Mouse (Mus musculus): ENCODE results near the gene Cst8. TPM values are rescaled to one million over a fixed set of nuclear protein-coding genes. Genes with fewer than 3 reads are reported as not detected.
"Not testable (repeated sequence)": the region's sequence is repeated elsewhere in the genome, so short reads cannot be mapped to it uniquely, and the experiment has no call there.

The Cst8 gene
- not detected for polyA plus RNA-seq (2017; shearing (Covaris generic))

- ATAC-seq: no peak
These were observed at the start of gene Cst8 for GRCm38 (mm10) chr2:148798485-148798884. Gene Cst8, plus strand, starts transcription at chr2:148798785.

GRCm38 (mm10) chr2:148750058-148750457 is 48.5 kb upstream of the Cst8 start, which contains the start of gene Cstl1:
Gene Cstl1, plus strand, starts transcription at chr2:148750358.
- ATAC-seq: no peak

- peak; percentile 91 for ATAC-seq
These were observed 46.4 kb upstream of the Cst8 start for GRCm38 (mm10) chr2:148751893-148752813.

DNA sequence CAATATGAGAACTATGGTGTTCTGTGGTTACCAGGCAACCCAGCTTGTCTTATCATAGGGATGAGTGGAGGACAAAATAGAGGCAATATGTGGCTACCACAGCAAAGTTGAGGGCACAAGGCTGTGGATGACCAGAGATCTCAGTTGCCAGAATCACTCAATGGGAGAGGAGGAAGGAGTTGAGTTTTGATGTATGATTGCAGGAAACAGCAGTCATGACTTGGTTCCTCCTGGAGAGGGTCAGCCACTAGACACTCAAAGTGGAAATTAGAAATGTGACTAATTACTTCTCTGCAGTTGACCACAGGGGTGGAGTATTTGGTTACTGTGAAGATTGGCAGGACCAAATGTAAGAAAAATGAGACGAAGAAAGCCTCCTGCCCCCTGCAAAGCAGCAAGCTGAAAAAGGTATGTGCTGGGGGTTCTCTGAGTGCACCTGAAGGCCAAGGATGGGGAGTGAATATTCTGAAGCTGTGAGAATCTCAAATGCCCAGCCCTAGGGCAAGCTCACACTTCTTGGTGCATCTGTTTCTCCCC is 44.2 kb upstream of the Cst8 start:
- ATAC-seq: no peak

DNA sequence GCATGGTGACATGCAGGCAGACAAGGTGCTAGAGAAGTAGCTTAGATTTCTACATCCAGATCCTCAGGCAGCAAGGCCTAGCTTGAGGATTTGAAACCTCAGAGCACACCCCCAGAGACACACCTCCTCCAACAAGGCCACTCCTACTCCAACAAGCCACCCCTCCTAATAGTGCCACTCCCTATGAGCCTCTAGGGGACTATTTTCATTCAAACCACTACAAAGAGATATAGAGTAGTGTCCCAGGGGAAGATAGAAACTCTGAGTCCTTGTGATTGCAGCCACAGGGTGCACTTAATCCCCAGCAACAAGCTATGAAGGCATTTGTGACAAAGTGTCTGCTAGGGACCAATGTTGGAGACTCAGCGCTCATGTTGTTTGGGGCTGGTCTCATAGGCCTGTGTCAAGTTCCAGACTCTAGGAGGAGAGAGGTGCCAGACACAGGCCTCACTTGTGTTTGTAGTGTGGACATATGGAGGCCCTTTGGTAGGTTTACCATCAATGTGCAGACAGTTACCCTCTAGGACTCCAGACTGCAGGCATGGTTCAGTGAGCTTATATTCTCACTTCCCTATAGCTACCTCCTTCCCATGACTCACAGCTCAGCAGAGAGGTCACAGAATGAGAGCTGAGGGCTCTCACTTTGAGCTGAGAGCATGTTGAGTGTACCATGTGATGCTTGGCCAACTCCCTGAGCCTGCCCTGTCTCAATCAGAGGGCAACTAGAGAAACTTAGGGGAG is 34.8 kb upstream of the Cst8 start:
- no peak for ATAC-seq

DNA sequence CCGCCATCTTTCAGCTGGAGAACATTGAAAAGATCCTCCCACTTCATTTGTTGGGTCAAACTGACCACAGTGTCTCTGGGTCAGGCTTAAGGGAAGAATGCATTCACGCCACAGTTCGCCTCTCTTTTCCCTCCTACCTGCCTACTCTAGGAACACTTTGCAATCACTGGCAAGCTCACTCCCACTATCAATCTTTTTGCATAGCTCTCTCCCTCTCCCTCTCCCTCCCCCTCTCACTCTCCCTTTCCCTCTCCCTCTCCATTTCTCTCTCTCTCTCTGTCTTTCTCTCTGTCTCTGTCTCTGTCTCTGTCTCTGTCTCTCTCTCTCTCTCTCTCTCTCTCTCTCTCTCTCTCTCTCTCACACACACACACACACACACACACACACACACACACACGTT is 27.2 kb upstream of the Cst8 start, which contains the start of gene Cst11:
Gene Cst11 (minus strand): TSS at position 101 of the 400 bp plus-strand sequence.
- ATAC-seq: not testable (repeated sequence)

GRCm38 (mm10) chr2:148781709-148782108 is 16.9 kb upstream of the Cst8 start, which contains the start of gene 8030411F24Rik:
Gene 8030411F24Rik, plus strand, starts transcription at chr2:148782009.
- no peak for ATAC-seq

DNA sequence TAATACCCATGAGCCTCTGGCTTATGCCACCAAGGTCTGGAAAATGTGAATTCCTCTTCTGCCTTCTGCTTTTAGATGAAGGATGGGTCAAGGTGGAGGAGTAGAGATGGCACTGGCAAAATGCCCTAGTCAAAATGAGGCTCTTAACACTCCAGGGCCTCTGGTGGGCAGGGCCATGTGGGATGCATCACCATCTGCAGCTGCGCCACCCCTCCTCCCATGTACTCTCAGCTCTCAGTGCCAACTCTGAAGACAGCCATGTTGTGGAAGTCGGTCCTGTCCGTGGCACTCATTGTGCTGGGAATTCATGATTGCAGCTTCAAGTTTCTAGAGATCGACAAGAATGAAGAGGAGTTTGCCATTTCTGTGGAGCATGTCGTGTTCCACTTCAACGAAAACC is 9.4 kb upstream of the Cst8 start, which contains the start of gene Cst12:
Gene Cst12 (plus strand): TSS at position 220 of the 400 bp plus-strand sequence.
- ATAC-seq: no peak

- no peak for ATAC-seq
These were observed 2.9 kb downstream of the Cst8 start for GRCm38 (mm10) chr2:148801491-148801921.

GRCm38 (mm10) chr2:148806696-148807095 is 8.1 kb downstream of the Cst8 start:
- no peak for ATAC-seq

DNA sequence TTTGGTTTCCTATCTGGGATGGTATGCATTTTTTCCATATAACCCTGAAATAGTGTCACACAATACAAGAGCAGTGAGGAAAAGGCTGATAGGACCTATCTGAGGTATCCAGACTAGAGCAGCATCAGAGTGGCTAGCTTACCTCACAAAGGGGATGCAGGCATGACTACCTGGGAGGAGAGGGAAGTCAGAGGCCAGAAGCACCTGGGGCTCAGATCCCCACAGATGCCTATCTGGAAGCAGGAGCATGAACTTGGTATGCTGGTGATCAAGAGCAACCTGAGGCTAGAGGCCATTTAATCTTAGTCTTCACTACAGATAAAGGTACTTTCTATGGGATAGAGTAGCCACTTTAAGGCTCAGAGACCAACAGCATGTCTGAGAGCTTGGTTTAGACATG is 21.3 kb downstream of the Cst8 start, which contains the start of gene Cst13:
Gene Cst13 (plus strand): TSS at position 173 of the 400 bp plus-strand sequence.
- no peak for ATAC-seq

DNA sequence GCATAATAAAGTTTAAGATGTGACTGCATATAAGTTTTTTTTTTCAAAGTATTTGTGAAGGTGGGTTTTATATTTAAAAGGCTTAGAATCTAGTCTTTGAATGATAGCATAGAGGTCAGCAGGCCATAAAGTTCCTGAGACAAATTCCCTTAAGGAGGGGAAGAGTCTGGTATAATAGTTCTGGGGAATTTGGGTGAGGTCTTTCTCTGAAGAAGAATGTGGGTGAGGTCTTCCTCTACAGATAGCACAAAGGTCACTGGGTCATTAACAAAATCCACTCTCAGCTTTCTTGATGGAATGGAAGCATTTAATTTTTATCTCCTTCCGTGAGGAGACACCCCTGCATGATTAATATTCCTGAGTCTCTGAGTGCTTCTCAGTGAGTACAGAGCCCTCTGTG is 27.4 kb downstream of the Cst8 start:
- no peak for ATAC-seq

DNA sequence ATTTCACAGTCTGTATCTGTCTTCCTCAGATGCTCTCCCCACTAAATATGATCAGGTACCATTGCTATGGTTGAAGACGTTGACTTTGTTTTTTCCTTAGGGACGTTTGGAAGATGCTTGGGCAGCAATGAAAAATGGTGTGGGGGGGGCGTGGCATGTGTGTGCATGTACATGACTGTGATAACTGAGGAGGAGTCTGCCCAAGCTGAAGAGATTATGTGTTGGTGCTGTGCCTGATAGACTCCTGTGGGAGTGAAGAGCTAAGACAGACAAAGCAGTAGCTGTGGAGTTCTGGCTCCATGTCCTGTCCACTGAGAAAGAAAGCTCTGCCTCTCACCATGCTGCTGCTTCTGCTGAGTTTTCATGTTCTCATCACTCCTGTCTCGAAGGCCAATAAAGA is 36.3 kb downstream of the Cst8 start, which contains the start of gene Cst9:
Gene Cst9 (plus strand): TSS at position 236 of the 400 bp plus-strand sequence.
- no peak for ATAC-seq

- no peak for ATAC-seq
These were observed 39.6 kb downstream of the Cst8 start for GRCm38 (mm10) chr2:148838075-148838777.

DNA sequence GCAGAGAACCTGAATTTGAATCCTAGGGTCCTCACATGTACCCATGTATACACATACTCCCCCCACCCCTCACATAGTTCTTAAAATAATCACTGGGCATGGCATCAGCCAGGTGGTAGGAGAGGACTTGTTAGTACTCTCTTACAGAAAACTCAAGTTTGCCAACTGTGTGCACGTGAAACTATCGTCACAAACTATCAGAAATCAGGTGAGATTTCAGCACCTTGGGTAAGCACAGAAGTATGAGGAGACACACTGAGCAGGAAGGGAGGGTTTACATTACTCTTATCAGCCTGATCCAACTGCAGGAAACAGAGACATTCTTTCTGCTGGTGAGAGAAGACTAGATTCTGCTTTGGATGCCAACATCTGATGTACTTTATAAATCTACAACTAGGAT is 40.6 kb downstream of the Cst8 start:
- ATAC-seq: no peak

DNA sequence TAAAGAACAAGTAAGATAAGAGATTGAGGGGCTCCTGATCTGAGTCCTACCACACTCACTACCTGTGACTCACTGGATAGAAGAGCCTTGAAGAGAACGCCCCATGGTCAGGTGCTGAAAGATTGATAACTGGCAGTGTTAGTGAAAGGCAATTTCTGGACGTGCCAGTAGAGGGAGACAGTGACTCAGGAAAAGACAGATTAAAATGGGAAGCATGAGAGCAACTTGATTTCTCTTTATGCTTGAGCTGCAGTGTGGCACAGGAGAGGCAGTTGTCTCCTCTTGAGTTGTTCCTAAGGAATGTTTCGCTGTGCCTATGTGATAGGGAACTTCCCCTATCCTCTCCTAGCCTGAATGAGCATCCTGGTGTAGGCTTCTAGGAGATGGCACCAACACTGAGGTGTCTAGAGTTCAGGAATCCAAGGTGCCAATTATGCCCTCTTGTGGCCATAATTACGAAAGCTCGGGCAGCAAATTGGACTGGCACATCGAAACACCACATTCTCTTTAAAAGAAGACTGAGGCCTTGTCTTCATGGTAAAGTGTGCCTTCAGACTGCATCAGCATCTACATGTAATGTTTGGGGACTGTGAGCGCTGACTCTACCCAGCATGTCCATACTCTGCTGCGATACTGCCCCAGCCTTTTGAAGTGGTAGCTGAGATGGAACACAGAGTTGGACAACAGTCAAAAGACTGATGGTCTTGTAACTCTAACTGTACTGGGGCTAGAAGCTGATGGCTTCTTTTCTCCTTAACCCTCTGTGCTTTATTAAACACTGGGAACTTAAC is 52.7 kb downstream of the Cst8 start:
- peak; percentile 73 for ATAC-seq

Other genes starting within 250 kb of the Cst8 start
- 10 to 100 TPM; 49.6 to 70.0 (median 60.2) TPM for gene Nxt1, start 126.2 kb upstream of the Cst8 start, polyA plus RNA-seq (2017; shearing (Covaris generic))
- 10 to 100 TPM in 2 of 3 experiments, 1 to 10 TPM in 1; 8.9 to 21.7 (median 14.9) TPM for gene Gzf1, start 117.8 kb upstream of the Cst8 start, polyA plus RNA-seq (2017; shearing (Covaris generic))
- 1 to 10 TPM in 2 of 3 experiments, under 1 TPM in 1; 0.34 to 1.2 (median 1.1) TPM for gene Napb, start 66.3 kb upstream of the Cst8 start, polyA plus RNA-seq (2017; shearing (Covaris generic))
- not detected for gene Cstl1, start 48.4 kb upstream of the Cst8 start, polyA plus RNA-seq (2017; shearing (Covaris generic))
- gene Cst11, start 27.3 kb upstream of the Cst8 start, polyA plus RNA-seq (2017; shearing (Covaris generic)): not detected
- gene 8030411F24Rik, start 16.8 kb upstream of the Cst8 start, polyA plus RNA-seq (2017; shearing (Covaris generic)): not detected
- not detected for gene Cst12, start 9.4 kb upstream of the Cst8 start, polyA plus RNA-seq (2017; shearing (Covaris generic))
- gene Cst13, start 21.3 kb downstream of the Cst8 start, polyA plus RNA-seq (2017; shearing (Covaris generic)): not detected
- not detected for gene Cst9, start 36.4 kb downstream of the Cst8 start, polyA plus RNA-seq (2017; shearing (Covaris generic))
- not detected for gene 9230104L09Rik, start 66.3 kb downstream of the Cst8 start, polyA plus RNA-seq (2017; shearing (Covaris generic))
- 100 to 1,000 TPM; 152 to 225 (median 175) TPM for gene Cst3, start 76.9 kb downstream of the Cst8 start, polyA plus RNA-seq (2017; shearing (Covaris generic))
- gene Gm1330, start 204.5 kb downstream of the Cst8 start, polyA plus RNA-seq (2017; shearing (Covaris generic)): not detected
- gene Gm10750, start 218.5 kb downstream of the Cst8 start, polyA plus RNA-seq (2017; shearing (Covaris generic)): not detected

All from inflammation-experienced regulatory T-cells, adult 6 months (primary cell).